ENCODE assay signal across 16 mouse cellular contexts in genomic region chr15:78996663-78997062, GRCm38 (mm10). TPM values are rescaled to one million over a fixed set of nuclear protein-coding genes. Genes with fewer than 3 reads are reported as not detected.
DNase-seq lines count a peak whose midpoint lies in the region.
"Had no signal": no experiment of that assay in that cellular context is flagged by ENCODE, and none has a peak within 500 bp of the region (broad histone marks: within the 10 kb centered on the region; RNA-seq: fewer than 3 reads in every experiment).

No protein-coding gene starts in this region.

- peaks cover 17% of the 10 kb centered on the region for H3K36me3 ChIP-seq in splenic B cell, adult 2 months (ENCODE audit: control insufficient read depth, insufficient read depth, low read length, poor library complexity, severe bottlenecking)

- DNase-seq in heart, adult 11 months = peak; percentile 88
- DNase-seq in heart, postnatal 4 days = no peak
- peak; percentile 49 for DNase-seq in lung, postnatal 36 days
- no peak for DNase-seq in lung, postnatal 25 days (ENCODE audit: low spot score)
- peak; percentile 24 for DNase-seq in splenic B cell, adult 2 months (ENCODE audit: low read depth, low spot score)
- DNase-seq in thymus, postnatal 4 days = peak; percentile 65
- DNase-seq in MN1 (ENCODE audit: low spot score) = no peak
- DNase-seq in urinary bladder, postnatal 4 days (ENCODE audit: low spot score in 2 of 2) = no peak
- DNase-seq: cerebellum, postnatal 25 days; kidney, adult 9 months; kidney, postnatal 4 days; liver, embryonic 13.5 days had no signal

- H3K27me3 ChIP-seq in splenic B cell, adult 2 months (ENCODE audit: control insufficient read depth, insufficient read depth, low read length, poor library complexity, severe bottlenecking) = no peaks in the 10 kb centered on the region
- H3K27me3 ChIP-seq: forebrain, embryonic 15.5 days; heart, embryonic 15.5 days; liver, embryonic 13.5 days had no signal

RNA-seq across cellular contexts. Expression of gene H1f0, which starts 31.6 kb away (rescaled TPM):
- total RNA-seq in heart, postnatal 4 days (2021) = 100 to 1,000 TPM; 262 to 304 TPM

RNA-seq across cellular contexts. Expression of gene Galr3, which starts 45.0 kb away (rescaled TPM):
- total RNA-seq in heart, postnatal 4 days (2021) = not detected
- total RNA-seq: layer of hippocampus, postnatal 25 days; left cerebral cortex, postnatal 36 days had no signal

RNA-seq across cellular contexts. Expression of gene Triobp, which starts 49.1 kb away (rescaled TPM):
- 10 to 100 TPM; 59.0 to 68.2 TPM for total RNA-seq in heart, postnatal 4 days (2021)

Comparison
In these comparisons a context has a peak if more than half of its experiments do, and no peak if none do; other contexts are left out.
1. DNase-seq: peak in heart, adult 11 months (single experiment), lung, postnatal 36 days (single experiment), splenic B cell, adult 2 months (single experiment) and thymus, postnatal 4 days (single experiment); none in heart, postnatal 4 days (single experiment), lung, postnatal 25 days (single experiment), MN1 (single experiment) and urinary bladder, postnatal 4 days (0 of 2).